Mouse (Mus musculus) kidney, embryonic 14.5 days (tissue): ENCODE data around the gene Mrpl1. TPM values are rescaled to one million over a fixed set of nuclear protein-coding genes. Genes with fewer than 3 reads are reported as not detected.

Experiments used
- ATAC-seq: fragments of 200-750 bp; cut with Nextera tagmentation; 2 replicates; pipeline ENCODE4 v1.8.0; 2017; ENCODE audit warnings: moderate number of reproducible peaks, mild to moderate bottlenecking, moderate TSS enrichment, moderate library complexity; ENCODE audit not compliant: low FRiP score, low TSS enrichment
- H3K27ac ChIP-seq: fragments of 300-500 bp; sonication (generic); 2 replicates; pipeline ENCODE4 v1.5.1; 2014; ENCODE audit warnings: low read depth, mild to moderate bottlenecking, low read length, moderate library complexity, mixed read lengths
- H3K27me3 ChIP-seq: fragments of 300-500 bp; sonication (generic); 2 replicates; pipeline ENCODE4 v1.6.1; 2014; ENCODE audit warnings: mild to moderate bottlenecking, low read length; ENCODE audit not compliant: control insufficient read depth, insufficient read depth
- H3K36me3 ChIP-seq: fragments of 300-500 bp; sonication (generic); 2 replicates; pipeline ENCODE4 v1.6.1; 2014; ENCODE audit warnings: low read length, mixed read lengths; ENCODE audit not compliant: control insufficient read depth, insufficient read depth
- H3K4me1 ChIP-seq: fragments of 300-500 bp; sonication (generic); 2 replicates; pipeline ENCODE4 v1.6.1; 2014; ENCODE audit warnings: low read length, mixed read lengths; ENCODE audit not compliant: control insufficient read depth, insufficient read depth
- H3K4me2 ChIP-seq: fragments of 300-500 bp; sonication (generic); replicated peaks from 2 replicates; pipeline ENCODE4 v1.6.1; 2014; ENCODE audit warnings: low read depth, mild to moderate bottlenecking, low read length
- H3K4me3 ChIP-seq: fragments of 300-500 bp; sonication (generic); 2 replicates; pipeline ENCODE4 v1.5.1; 2014; ENCODE audit warnings: mild to moderate bottlenecking, low read length
- H3K9ac ChIP-seq: fragments of 300-500 bp; sonication (generic); 2 replicates; pipeline ENCODE4 v1.6.1; 2014; ENCODE audit warnings: low read depth, mild to moderate bottlenecking, low read length, moderate library complexity
- H3K9me3 ChIP-seq: fragments of 300-500 bp; sonication (generic); 2 replicates; pipeline ENCODE4 v1.6.1; 2016; ENCODE audit warnings: low read length; ENCODE audit not compliant: control insufficient read depth
- WGBS: fragments of 180-500 bp; shearing (Covaris S2); extraction: QIAGEN DNeasy Blood & Tissue Kit; methylation state at CpG from one replicate; pipeline ENCODE4 v1.1.7; 2014; 5-methylcytosine and 5-hydroxymethylcytosine counted together
- polyA plus RNA-seq: library from polyadenylated mRNA; unstranded; fragments of >200 nt; fragmentation: Nextera tagmentation; extraction: Ambion mirVana; gene quantifications from 2 replicates; pipeline ENCODE4 v1.2.1, GENCODE M21; 2014

Gene Mrpl1
- polyA plus RNA-seq, 1 experiment from 2014 or later, result 29.7 TPM

DNA sequence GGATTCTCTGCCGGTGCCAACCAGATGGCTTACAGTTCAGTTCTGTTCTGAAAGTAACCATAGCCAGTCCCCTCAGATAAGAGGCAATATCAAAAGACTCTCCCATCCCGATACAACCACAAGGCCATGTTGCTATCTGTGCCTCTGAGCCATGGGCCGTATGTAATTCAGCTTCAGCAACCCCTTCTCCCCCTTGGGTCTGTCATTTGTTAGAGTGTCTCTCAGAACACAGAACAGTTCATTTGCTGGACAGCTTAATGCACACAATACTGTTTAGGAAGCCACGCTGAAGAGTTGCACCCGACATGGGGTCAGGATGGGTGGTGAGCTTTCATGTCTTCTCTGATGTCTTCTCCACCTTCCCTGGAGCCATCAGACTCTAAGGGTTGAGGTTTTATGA lies 100.3 kb downstream of the Mrpl1 start:
- Histone ChIP-seq H3K4me1 (peaks cover 2% of the 10 kb centered on the region; the same call in 1 of the 2 replicates), H3K4me3 (no peak overlapping the region), H3K9me3 (no peaks in the 10 kb centered on the region), H3K4me2 (no peak overlapping the region), H3K9ac (no peak overlapping the region), H3K36me3 (no peaks in the 10 kb centered on the region), H3K27ac (no peak overlapping the region), H3K27me3 (no peaks in the 10 kb centered on the region)
- ATAC-seq, result no peak
- WGBS, result 90% methylated on average over 5 of the region's 5 CpGs

DNA sequence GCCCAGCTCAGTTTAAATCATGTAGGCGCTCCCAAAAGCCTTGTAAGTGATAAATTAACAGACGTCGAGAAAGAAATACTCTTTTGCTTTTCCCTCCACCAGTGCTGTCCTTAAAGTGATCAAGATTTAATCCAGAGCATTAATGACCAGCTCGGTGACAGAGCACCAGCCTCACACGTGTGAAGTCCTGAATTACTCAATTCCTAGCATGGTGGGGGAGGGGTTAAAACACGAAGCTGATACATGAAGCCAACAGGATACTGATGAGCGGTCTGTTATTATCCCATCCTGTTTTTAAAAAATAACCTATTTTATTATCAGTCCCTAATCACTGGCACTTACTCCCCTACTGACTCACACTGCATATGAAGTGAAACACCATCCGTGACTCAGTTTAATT lies 102.4 kb downstream of the Mrpl1 start:
- ATAC-seq, result peak; percentile 9; the same call in 1 of the 2 replicates
- H3K27me3 ChIP-seq, result no peaks in the 10 kb centered on the region
- H3K9ac ChIP-seq, result no peak overlapping the region
- no peaks in the 10 kb centered on the region for H3K9me3 ChIP-seq
- H3K27ac ChIP-seq, result no peak overlapping the region
- 41% methylated on average over 8 of the region's 8 CpGs for WGBS
- no peak overlapping the region for H3K4me3 ChIP-seq
- H3K4me1 ChIP-seq, result peaks cover 2% of the 10 kb centered on the region; the same call in 1 of the 2 replicates
- H3K36me3 ChIP-seq, result no peaks in the 10 kb centered on the region
- no peak overlapping the region for H3K4me2 ChIP-seq

Other genes starting within 250 kb of the Mrpl1 start
- gene Cnot6l, start 45.3 kb upstream of the Mrpl1 start, polyA plus RNA-seq, result 27.7 and 33.8 TPM in 2 replicates
- gene Fras1, start 164.5 kb downstream of the Mrpl1 start, polyA plus RNA-seq, result 43.7 and 71.3 TPM in 2 replicates